Mouse (Mus musculus) urinary bladder, postnatal 25 days (tissue): Measurements from ENCODE around the gene Fkrp.

Experiments used
- DNase-seq: peaks from one replicate; pipeline ENCODE4 v3.0.0; 2022; ENCODE audit warnings: low spot score

Fkrp gene

GRCm38 (mm10) chr7:16792316-16792715 lies 24.2 kb downstream of the Fkrp start:
- DNase-seq = no peak

- no peak for DNase-seq
These were observed 30.9 kb downstream of the Fkrp start for GRCm38 (mm10) chr7:16785541-16786083.

GRCm38 (mm10) chr7:16784498-16784976 lies 32.0 kb downstream of the Fkrp start:
- no peak for DNase-seq

- DNase-seq = no peak
These were observed 32.6 kb downstream of the Fkrp start for GRCm38 (mm10) chr7:16783758-16784415.

GRCm38 (mm10) chr7:16783224-16783688 lies 33.3 kb downstream of the Fkrp start:
- no peak for DNase-seq

- DNase-seq = no peak
These were observed 33.9 kb downstream of the Fkrp start for GRCm38 (mm10) chr7:16782555-16783125.

- DNase-seq = no peak
These were observed 34.5 kb downstream of the Fkrp start for GRCm38 (mm10) chr7:16781816-16782554.

- no peak for DNase-seq
These were observed 35.0 kb downstream of the Fkrp start for GRCm38 (mm10) chr7:16781555-16781815.

GRCm38 (mm10) chr7:16780825-16781554 lies 35.5 kb downstream of the Fkrp start, which contains the start of gene Slc1a5:
Gene Slc1a5 (plus strand): TSS chr7:16781340.
- DNase-seq = peak; percentile 92

GRCm38 (mm10) chr7:16780076-16780475 lies 36.5 kb downstream of the Fkrp start:
- no peak for DNase-seq

- DNase-seq = no peak
These were observed 40.6 kb downstream of the Fkrp start for GRCm38 (mm10) chr7:16775888-16776287.

- DNase-seq = no peak
These were observed 50.1 kb downstream of the Fkrp start for GRCm38 (mm10) chr7:16766443-16766842.

- peak; percentile 29 for DNase-seq
These were observed 52.9 kb downstream of the Fkrp start for GRCm38 (mm10) chr7:16763463-16764218.

GRCm38 (mm10) chr7:16761630-16762029 lies 54.9 kb downstream of the Fkrp start:
- DNase-seq = no peak

- DNase-seq = peak; percentile 40
These were observed 55.5 kb downstream of the Fkrp start for GRCm38 (mm10) chr7:16761005-16761481.

GRCm38 (mm10) chr7:16760292-16760691 lies 56.2 kb downstream of the Fkrp start:
- peak; percentile 28 for DNase-seq
